Mouse (Mus musculus) cerebellum, adult 11 months (tissue): Measurements from ENCODE around the gene Calr4.

Experiments
- DNase-seq: peaks from one replicate; pipeline ENCODE4 v3.0.0; 2022

The Calr4 gene

GRCm38 (mm10) chr4:109280459-109281160 lies 46.3 kb downstream of the Calr4 start:
- peak; percentile 15 for DNase-seq

- no peak for DNase-seq
These were observed 46.9 kb downstream of the Calr4 start for GRCm38 (mm10) chr4:109281161-109281560.

DNA sequence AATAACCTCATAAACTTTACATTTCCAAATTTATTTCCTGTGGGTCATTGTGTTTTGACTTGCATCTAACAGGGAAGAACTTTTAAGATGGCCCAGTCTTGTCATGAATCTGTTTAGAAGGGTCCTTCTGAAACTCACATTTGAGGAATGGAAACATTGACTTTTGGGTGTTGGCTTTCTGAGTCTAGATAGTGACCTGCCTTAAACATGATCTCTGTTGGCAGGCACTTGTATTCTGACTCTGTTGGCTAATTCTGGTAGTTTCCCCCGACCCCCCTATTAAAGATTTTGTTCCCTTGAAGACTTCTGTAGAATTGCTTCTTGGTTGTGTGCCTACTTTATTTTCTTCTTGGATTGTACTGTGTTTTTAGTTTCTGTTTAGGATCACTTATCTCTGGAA lies 47.7 kb downstream of the Calr4 start:
- DNase-seq = no peak

GRCm38 (mm10) chr4:109294629-109295028 lies 60.3 kb downstream of the Calr4 start:
- no peak for DNase-seq

GRCm38 (mm10) chr4:109296510-109296909 lies 62.2 kb downstream of the Calr4 start:
- no peak for DNase-seq

- no peak for DNase-seq
These were observed 64.9 kb downstream of the Calr4 start for GRCm38 (mm10) chr4:109299136-109299535.
